Mouse (Mus musculus) MEL (cell line): ENCODE data around the gene Mfsd7a. TPM values are rescaled to one million over a fixed set of nuclear protein-coding genes. Genes with fewer than 3 reads are reported as not detected.

Source experiments
- DNase-seq: peaks from one replicate; pipeline ENCODE4 v3.0.0; 2011; ENCODE audit warnings: low read depth, low spot score
- H3K27ac ChIP-seq: 2 replicates; pipeline ENCODE4 v1.5.1; 2012; ENCODE audit warnings: low read depth, mild to moderate bottlenecking, control low read depth, low read length, moderate library complexity; ENCODE audit not compliant: control insufficient read depth
- H3K27me3 ChIP-seq, 2 experiments: fragments of 150-350 bp in 1 of 2; sonication (generic) in 1 of 2; 2 replicates each; pipeline ENCODE4 v1.6.1; 2012; ENCODE audit warnings: low read length in 2 of 2, mild to moderate bottlenecking in 2 of 2, improper control_type of control experiment in 1 of 2, moderate library complexity in 1 of 2; ENCODE audit not compliant: insufficient read depth in 2 of 2, control insufficient read depth in 1 of 2
- H3K36me3 ChIP-seq, 2 experiments: 2 replicates each; pipeline ENCODE4 v1.6.1; 2012 to 2014; ENCODE audit warnings: low read length in 2 of 2, improper control_type of control experiment in 1 of 2, inconsistent platforms in 1 of 2, mild to moderate bottlenecking in 1 of 2; ENCODE audit not compliant: insufficient read depth in 2 of 2, control insufficient read depth in 1 of 2
- H3K4me1 ChIP-seq, 2 experiments: fragments of 150-350 bp in 1 of 2; sonication (generic) in 1 of 2; 2 replicates each; pipeline ENCODE4 v1.6.1; 2012; ENCODE audit warnings: low read length in 2 of 2, improper control_type of control experiment in 1 of 2, mild to moderate bottlenecking in 1 of 2; ENCODE audit not compliant: insufficient read depth in 2 of 2, control insufficient read depth in 1 of 2
- H3K4me3 ChIP-seq, 2 experiments: fragments of 150-350 bp in 1 of 2; sonication (generic) in 1 of 2; 2 replicates each; pipeline ENCODE4 v1.5.1; 2012; ENCODE audit warnings: low read depth in 2 of 2, low read length in 2 of 2, mild to moderate bottlenecking in 2 of 2, moderate library complexity in 2 of 2, control low read depth in 1 of 2, improper control_type of control experiment in 1 of 2; ENCODE audit not compliant: control insufficient read depth in 1 of 2, insufficient read depth in 1 of 2
- H3K79me2 ChIP-seq: 2 replicates; pipeline ENCODE4 v1.6.1; 2012; ENCODE audit warnings: mild to moderate bottlenecking, low read length, moderate library complexity; ENCODE audit not compliant: control insufficient read depth, poor library complexity, insufficient read depth
- H3K9ac ChIP-seq: 2 replicates; pipeline ENCODE4 v1.6.1; 2012; ENCODE audit warnings: low read depth, mild to moderate bottlenecking, control low read depth, low read length, moderate library complexity; ENCODE audit not compliant: control insufficient read depth, poor library complexity, severe bottlenecking
- H3K9me3 ChIP-seq: fragments of 150-350 bp; sonication (generic); replicated peaks from 2 replicates; pipeline ENCODE4 v1.6.1; 2012; ENCODE audit warnings: mild to moderate bottlenecking, low read length, improper control_type of control experiment, moderate library complexity; ENCODE audit not compliant: insufficient read depth
- BHLHE40 ChIP-seq: IDR thresholded peaks from 2 replicates; pipeline ENCODE4 v1.6.1; 2012; ENCODE audit warnings: low read depth, mild to moderate bottlenecking, inconsistent platforms, low read length, improper control_type of control experiment, borderline replicate concordance
- CTCF ChIP-seq, 3 experiments: IDR thresholded peaks in 2 of 3; conservative IDR thresholded peaks in 1 of 3; 2 replicates each; pipeline ENCODE4 v1.5.1; 2011 to 2012; ENCODE audit warnings: low read length in 3 of 3, low read depth in 2 of 3, mild to moderate bottlenecking in 2 of 3, improper control_type of control experiment in 1 of 3, inconsistent platforms in 1 of 3, mixed read lengths in 1 of 3, moderate library complexity in 1 of 3; ENCODE audit not compliant: control insufficient read depth in 1 of 3, insufficient read depth in 1 of 3, poor library complexity in 1 of 3, severe bottlenecking in 1 of 3
- E2F4 ChIP-seq: IDR thresholded peaks from 2 replicates; pipeline ENCODE4 v1.6.1; 2011; ENCODE audit warnings: low read depth, low read length, improper control_type of control experiment, borderline replicate concordance
- ELF1 ChIP-seq: IDR thresholded peaks from 2 replicates; pipeline ENCODE4 v1.6.1; 2014; ENCODE audit warnings: low read depth, mild to moderate bottlenecking, inconsistent platforms, low read length, improper control_type of control experiment, moderate library complexity
- GABPA ChIP-seq: IDR thresholded peaks from 2 replicates; pipeline ENCODE4 v1.6.1; 2012; ENCODE audit warnings: low read depth, mild to moderate bottlenecking, inconsistent platforms, low read length, improper control_type of control experiment, moderate library complexity
- KAT2A ChIP-seq: conservative IDR thresholded peaks from 2 replicates; pipeline ENCODE4 v1.6.1; 2012; ENCODE audit warnings: low read depth, low read length, improper control_type of control experiment, inconsistent platforms
- MAFK ChIP-seq: IDR thresholded peaks from 2 replicates; pipeline ENCODE4 v1.6.1; 2011; ENCODE audit warnings: low read depth, mild to moderate bottlenecking, low read length, improper control_type of control experiment, borderline replicate concordance
- MAZ ChIP-seq: IDR thresholded peaks from 2 replicates; pipeline ENCODE4 v1.6.1; 2012; ENCODE audit warnings: low read depth, mild to moderate bottlenecking, inconsistent platforms, low read length, improper control_type of control experiment
- MEF2A ChIP-seq: IDR thresholded peaks from 2 replicates; pipeline ENCODE4 v1.6.1; 2014; ENCODE audit warnings: low read depth, mild to moderate bottlenecking, inconsistent platforms, low read length, improper control_type of control experiment; ENCODE audit not compliant: poor library complexity, insufficient replicate concordance, severe bottlenecking; ENCODE audit errors: extremely low read depth
- MYB ChIP-seq: IDR thresholded peaks from 2 replicates; pipeline ENCODE4 v1.6.1; 2011; ENCODE audit warnings: mild to moderate bottlenecking, low read depth, low read length, improper control_type of control experiment
- NELFE ChIP-seq: IDR thresholded peaks from 2 replicates; pipeline ENCODE4 v1.6.1; 2011; ENCODE audit warnings: low read depth, low read length, improper control_type of control experiment
- NRF1 ChIP-seq: IDR thresholded peaks from 2 replicates; pipeline ENCODE4 v1.6.1; 2014; ENCODE audit warnings: low read depth, mild to moderate bottlenecking, inconsistent platforms, low read length, improper control_type of control experiment, moderate library complexity; ENCODE audit not compliant: poor library complexity, insufficient read depth, severe bottlenecking
- POLR2A ChIP-seq, 2 experiments: IDR thresholded peaks; 2 replicates each; pipeline ENCODE4 v1.6.1; 2011 to 2012; ENCODE audit warnings: low read length in 2 of 2, mild to moderate bottlenecking in 2 of 2, control low read depth in 1 of 2, improper control_type of control experiment in 1 of 2, low read depth in 1 of 2, moderate library complexity in 1 of 2; ENCODE audit not compliant: control insufficient read depth in 1 of 2, insufficient read depth in 1 of 2, poor library complexity in 1 of 2
- POLR2AphosphoS2 ChIP-seq: IDR thresholded peaks from 2 replicates; pipeline ENCODE4 v1.6.1; 2011; ENCODE audit warnings: low read length, improper control_type of control experiment
- POLR2AphosphoS5 ChIP-seq: IDR thresholded peaks from 2 replicates; pipeline ENCODE4 v1.6.1; 2012; ENCODE audit warnings: low read depth, borderline replicate concordance, mild to moderate bottlenecking, inconsistent platforms, low read length, moderate library complexity, mixed read lengths
- RAD21 ChIP-seq: IDR thresholded peaks from 2 replicates; pipeline ENCODE4 v1.6.1; 2011; ENCODE audit warnings: mild to moderate bottlenecking, low read depth, low read length, improper control_type of control experiment
- RCOR1 ChIP-seq: IDR thresholded peaks from 2 replicates; pipeline ENCODE4 v1.6.1; 2012; ENCODE audit warnings: low read depth, mild to moderate bottlenecking, inconsistent platforms, low read length, improper control_type of control experiment
- SIN3A ChIP-seq: IDR thresholded peaks from 2 replicates; pipeline ENCODE4 v1.6.1; 2012; ENCODE audit warnings: low read length, improper control_type of control experiment, inconsistent platforms
- SMC3 ChIP-seq: IDR thresholded peaks from 2 replicates; pipeline ENCODE4 v1.6.1; 2011; ENCODE audit warnings: low read depth, low read length, improper control_type of control experiment
- TBP ChIP-seq: IDR thresholded peaks from 2 replicates; pipeline ENCODE4 v1.8.0; 2011; ENCODE audit warnings: low read depth, low read length, improper control_type of control experiment
- UBTF ChIP-seq: IDR thresholded peaks from 2 replicates; pipeline ENCODE4 v1.6.1; 2012; ENCODE audit warnings: low read depth, mild to moderate bottlenecking, inconsistent platforms, low read length, improper control_type of control experiment, moderate library complexity, borderline replicate concordance; ENCODE audit not compliant: insufficient read depth
- USF1 ChIP-seq: IDR thresholded peaks from 2 replicates; pipeline ENCODE4 v1.6.1; 2014; ENCODE audit warnings: low read depth, mild to moderate bottlenecking, inconsistent platforms, low read length, improper control_type of control experiment, moderate library complexity
- ZC3H11A ChIP-seq: IDR thresholded peaks from 2 replicates; pipeline ENCODE4 v1.6.1; 2012; ENCODE audit warnings: low read depth, mild to moderate bottlenecking, inconsistent platforms, low read length, improper control_type of control experiment
- ZKSCAN1 ChIP-seq: IDR thresholded peaks from 2 replicates; pipeline ENCODE4 v1.6.1; 2012; ENCODE audit warnings: low read depth, mild to moderate bottlenecking, inconsistent platforms, low read length, improper control_type of control experiment, moderate library complexity
- ZMIZ1 ChIP-seq: IDR thresholded peaks from 2 replicates; pipeline ENCODE4 v1.6.1; 2012; ENCODE audit warnings: low read depth, mild to moderate bottlenecking, inconsistent platforms, low read length, improper control_type of control experiment, moderate library complexity
- ZNF384 ChIP-seq: IDR thresholded peaks from 2 replicates; pipeline ENCODE4 v1.6.1; 2012; ENCODE audit warnings: low read depth, mild to moderate bottlenecking, inconsistent platforms, low read length, improper control_type of control experiment
- polyA plus RNA-seq, 2 experiments: library from polyadenylated mRNA; stranded (reverse) in 1 of 2; unstranded in 1 of 2; fragments of >175 nt in 1 of 2; fragments of >200 nt in 1 of 2; gene quantifications; 2 replicates each; pipeline versions ENCODE4 v1.2.1 to v1.2.4; 2012; ENCODE audit warnings: low replicate concordance in 2 of 2, low read depth in 1 of 2; ENCODE audit not compliant: insufficient read length in 2 of 2, insufficient read depth in 1 of 2, missing spikeins in 1 of 2
- total RNA-seq: library from RNA; depleted of rRNA; stranded (reverse); fragments of 300-350 nt; gene quantifications from 2 replicates; pipeline ENCODE4 v1.2.3, GENCODE M21; 2012

Mfsd7a gene
- total and polyA plus RNA-seq, 3 experiments, result not detected

DNA sequence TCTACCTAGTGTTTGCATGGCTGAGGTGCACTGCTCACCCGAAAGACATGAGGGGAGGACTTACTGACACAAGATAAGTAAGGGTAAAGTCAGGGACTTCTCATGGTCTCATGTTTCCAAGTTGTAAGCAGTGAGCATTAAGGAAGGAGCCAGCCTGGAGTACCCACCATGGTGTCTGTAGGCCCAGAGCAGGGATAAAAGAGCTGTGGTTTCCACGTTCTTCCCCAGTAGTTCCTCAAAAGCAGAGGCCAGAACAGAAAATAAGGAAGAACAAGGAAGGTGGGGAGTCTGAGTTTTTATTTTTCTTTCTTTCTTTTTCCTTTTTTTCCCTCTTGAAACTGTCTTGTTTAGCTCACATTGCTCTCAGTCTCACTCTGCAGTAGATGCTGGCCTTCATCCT is 34.0 kb downstream of the Mfsd7a start:
- no peaks in the 10 kb centered on the region for H3K79me2 ChIP-seq
- no peaks in the 10 kb centered on the region for H3K27me3 ChIP-seq
- H3K9ac ChIP-seq, result no peak overlapping the region
- no peaks in the 10 kb centered on the region for H3K9me3 ChIP-seq
- H3K27ac ChIP-seq, result no peak overlapping the region
- TF ChIP-seq TBP (no peak), ELF1 (no peak), GABPA (no peak), SIN3A (no peak), POLR2AphosphoS2 (no peak), MAFK (no peak), BHLHE40 (no peak), ZKSCAN1 (no peak), KAT2A (no peak), NRF1 (no peak), NELFE (no peak), MEF2A (no peak), MYB (no peak), UBTF (no peak), ZC3H11A (no peak), ZMIZ1 (no peak), POLR2AphosphoS5 (no peak), RAD21 (no peak)
- DNase-seq, result peak; percentile 26
- peaks cover 5 to 6% of the 10 kb centered on the region in 2 experiments; a peak in 3 of 4 replicates for H3K4me1 ChIP-seq
- H3K4me3 ChIP-seq, result no peak overlapping the region
- no peaks in the 10 kb centered on the region; a peak in 1 of 4 replicates for H3K36me3 ChIP-seq

DNA sequence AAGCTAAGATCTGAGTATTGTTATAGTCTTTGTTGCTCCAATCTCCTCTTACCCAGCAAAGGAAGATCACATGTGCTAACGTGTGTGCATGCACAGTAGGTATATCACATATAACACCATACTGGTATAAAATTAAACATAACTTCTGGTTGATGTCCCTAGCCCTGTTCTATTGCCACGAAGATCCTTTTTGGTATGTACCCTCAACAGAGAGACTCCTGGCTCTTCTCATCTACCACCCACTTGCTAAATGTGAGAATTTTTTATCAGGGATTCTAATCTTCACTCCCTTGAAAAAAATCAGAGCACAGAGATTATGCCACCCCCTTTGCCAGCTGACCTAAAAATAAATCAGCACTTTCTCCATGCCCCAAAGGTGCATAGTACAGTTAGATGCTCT is 41.7 kb downstream of the Mfsd7a start:
- Histone ChIP-seq H3K27ac (no peak overlapping the region), H3K79me2 (no peaks in the 10 kb centered on the region), H3K4me1 (peaks cover 4 to 20% of the 10 kb centered on the region in 2 experiments; a peak in 3 of 4 replicates), H3K36me3 (peaks cover 0 to 11% of the 10 kb centered on the region in 2 experiments; a peak in 2 of 4 replicates), H3K9me3 (no peaks in the 10 kb centered on the region), H3K27me3 (no peaks in the 10 kb centered on the region)
- TF ChIP-seq CTCF (IDR thresholded peaks at IDR 0.05 in 2 of 3, conservative IDR thresholded peaks at IDR 0.05 in 1 of 3; ENCODE audit: control insufficient read depth in 1 of 3, insufficient read depth in 1 of 3, low read depth in 2 of 3, low read length in 3 of 3, poor library complexity in 1 of 3, severe bottlenecking in 1 of 3) (no peak), MAFK (no peak), ZMIZ1 (no peak), USF1 (no peak), POLR2A (IDR thresholded peaks at IDR 0.05; ENCODE audit: control insufficient read depth in 1 of 2, insufficient read depth in 1 of 2, low read depth in 1 of 2, low read length in 2 of 2, poor library complexity in 1 of 2) (no peak), RAD21 (no peak), SMC3 (no peak), ELF1 (no peak), SIN3A (no peak), RCOR1 (no peak), MAZ (no peak), ZNF384 (no peak), KAT2A (no peak), NELFE (no peak), MYB (no peak), E2F4 (no peak)
- TF ChIP-seq, all 39 proteins: peak for 0
- Histone ChIP-seq H3K9ac (no peak overlapping the region), H3K4me3 (no peak overlapping the region)
- DNase-seq, result no peak
